Mouse (Mus musculus) forelimb bud, embryonic 11.5 days (tissue): ENCODE measurements around the gene Myl6b.

ENCODE experiments used
- DNase-seq: peaks from one replicate; pipeline ENCODE4 v3.0.0-alpha.2; 2012; ENCODE audit warnings: low read depth, low spot score

Myl6b gene

GRCm38 (mm10) chr10:128451014-128451413 is 47.5 kb downstream of the Myl6b start:
- no peak for DNase-seq

GRCm38 (mm10) chr10:128445407-128445806 is 53.1 kb downstream of the Myl6b start:
- no peak for DNase-seq

- no peak for DNase-seq
These were observed 54.1 kb downstream of the Myl6b start for GRCm38 (mm10) chr10:128444354-128444753.
